Mouse (Mus musculus): ENCODE data around the gene Opa3. TPM values are rescaled to one million over a fixed set of nuclear protein-coding genes. Genes with fewer than 3 reads are reported as not detected.

Gene Opa3
- total RNA-seq, 2 experiments from 2014 or later = 41.9 to 52.4 TPM

DNA sequence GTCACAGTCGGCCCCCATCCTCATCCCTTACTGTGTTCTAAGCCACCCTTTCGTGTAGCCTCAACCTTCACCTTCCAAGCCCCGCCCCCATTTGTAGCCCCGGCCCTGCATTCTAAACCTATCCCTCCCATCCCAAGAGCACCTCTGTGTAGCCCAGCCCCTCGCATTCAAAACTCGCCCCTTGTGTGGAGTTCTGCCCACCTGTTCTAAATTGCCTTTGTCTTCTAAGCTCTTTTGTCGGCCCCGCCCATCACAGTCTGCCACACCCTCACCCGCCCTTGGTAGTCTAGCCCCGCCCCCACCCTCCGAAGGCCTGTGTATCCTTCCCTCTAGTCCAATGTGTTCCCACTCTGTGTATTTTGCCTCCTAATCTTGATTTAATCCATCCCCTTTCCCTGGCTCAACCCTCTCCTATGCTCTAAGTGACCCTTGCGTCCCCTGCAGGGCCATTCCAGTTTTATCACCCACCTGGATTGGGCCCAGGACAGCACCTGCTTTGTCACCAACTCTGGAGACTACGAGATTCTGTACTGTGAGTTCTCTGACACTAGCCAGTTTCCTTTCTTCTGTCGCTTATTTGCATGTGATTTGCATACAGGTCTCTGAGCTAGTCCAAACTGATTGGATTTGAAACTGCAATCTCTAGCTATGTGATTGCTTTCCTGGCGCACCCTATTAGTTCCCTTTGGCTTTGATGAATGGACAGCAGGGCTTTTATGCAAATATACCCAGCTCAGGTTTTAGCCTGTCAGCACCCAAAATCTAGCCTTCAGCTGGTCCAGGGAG, 25.9 kb upstream of the Opa3 start:
- H3K27ac ChIP-seq = no peak overlapping the region
- no peak for DNase-seq
- intact Hi-C loops (cut with DNase I) = loop anchor here (5.0 kb wide), 1 partner anchor 65 kb away; no protein-coding TSS in a partner anchor
- no peak overlapping the region for H3K4me3 ChIP-seq
- TF ChIP-seq CTCF (IDR thresholded peaks at IDR 0.05) = no peak

DNA sequence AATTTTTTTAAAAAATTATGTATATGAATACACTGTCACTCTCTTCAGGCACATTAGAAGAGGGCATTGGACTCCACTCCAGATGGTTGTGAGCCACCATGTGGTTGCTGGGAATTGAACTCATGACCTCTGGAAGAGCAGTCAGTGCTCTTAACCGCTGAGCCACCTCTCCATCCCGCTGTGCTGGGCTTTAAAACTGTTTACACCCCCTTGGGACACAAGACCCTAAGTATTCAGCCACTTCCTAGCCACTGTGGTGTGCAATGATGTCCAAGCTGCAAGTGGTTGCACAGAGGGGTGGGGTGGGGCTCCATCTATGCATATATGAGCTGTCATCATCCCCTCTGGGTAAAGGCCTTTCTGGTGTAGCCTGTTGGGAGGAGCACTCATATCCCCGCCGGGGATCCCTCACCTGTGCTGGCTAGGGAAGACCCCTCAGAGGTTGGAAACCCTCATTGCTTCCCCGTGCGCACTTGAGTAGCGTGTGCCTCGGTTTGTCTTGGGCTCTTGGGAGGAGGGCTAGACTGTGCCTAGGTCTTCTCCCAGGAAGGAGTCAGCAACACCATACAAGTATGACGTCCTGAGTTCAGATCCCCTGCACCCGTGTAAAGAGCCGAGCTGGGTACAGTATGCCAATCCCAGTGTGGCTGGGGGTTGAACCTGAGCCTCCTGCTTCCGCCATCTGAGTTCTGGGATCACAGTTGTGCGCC, 19.8 kb upstream of the Opa3 start:
- H3K27ac ChIP-seq = no peak overlapping the region
- TF ChIP-seq CTCF (IDR thresholded peaks at IDR 0.05) = no peak
- no peak overlapping the region for H3K4me3 ChIP-seq
- DNase-seq = no peak
- intact Hi-C loops (cut with DNase I) = loop anchor here (2.0 kb wide), 1 partner anchor 30 kb away; no protein-coding TSS in a partner anchor

DNA sequence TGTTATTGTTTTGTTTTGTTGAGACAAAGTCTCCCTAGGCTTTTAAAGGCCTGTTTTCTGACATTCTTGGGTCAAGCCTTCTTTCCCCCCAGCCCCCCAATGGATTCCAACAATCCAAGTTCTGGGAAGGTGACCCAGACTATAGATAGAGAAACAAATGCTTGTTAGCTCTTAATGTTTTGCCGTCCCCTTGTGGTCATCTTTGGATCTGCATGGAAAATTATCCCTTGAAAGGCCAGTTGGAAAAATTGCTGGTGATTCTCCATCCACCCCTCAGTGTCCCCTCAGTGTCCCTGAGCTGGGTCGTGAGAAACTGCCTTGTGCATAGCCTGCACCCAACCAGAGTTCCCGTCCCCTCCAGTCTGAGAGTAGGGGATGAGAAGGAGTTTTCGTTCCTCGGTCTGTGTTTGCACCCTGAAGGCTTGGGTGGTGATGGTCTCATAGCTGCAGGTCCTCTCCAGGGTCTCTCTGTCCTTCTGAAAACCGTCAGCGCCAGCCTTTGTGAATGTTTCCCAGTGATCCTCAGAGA, 19.1 kb upstream of the Opa3 start:
- intact Hi-C loops (cut with DNase I) = loop anchor here (1.0 to 2.0 kb wide), 2 partner anchors 30 to 52 kb away; no protein-coding TSS in a partner anchor
- Histone ChIP-seq H3K4me3 (no peak overlapping the region), H3K27ac (no peak overlapping the region)
- no peak for DNase-seq
- peak; percentile 86 for TF ChIP-seq CTCF (IDR thresholded peaks at IDR 0.05)

GRCm38 (mm10) chr7:19209494-19209893, 18.6 kb upstream of the Opa3 start:
- Histone ChIP-seq H3K27ac (no peak overlapping the region), H3K4me3 (no peak overlapping the region)
- intact Hi-C loops (cut with DNase I) = loop anchor here (1.0 to 2.0 kb wide), 2 partner anchors 31 to 52 kb away; no protein-coding TSS in a partner anchor
- DNase-seq = no peak
- no peak for TF ChIP-seq CTCF (IDR thresholded peaks at IDR 0.05)

DNA sequence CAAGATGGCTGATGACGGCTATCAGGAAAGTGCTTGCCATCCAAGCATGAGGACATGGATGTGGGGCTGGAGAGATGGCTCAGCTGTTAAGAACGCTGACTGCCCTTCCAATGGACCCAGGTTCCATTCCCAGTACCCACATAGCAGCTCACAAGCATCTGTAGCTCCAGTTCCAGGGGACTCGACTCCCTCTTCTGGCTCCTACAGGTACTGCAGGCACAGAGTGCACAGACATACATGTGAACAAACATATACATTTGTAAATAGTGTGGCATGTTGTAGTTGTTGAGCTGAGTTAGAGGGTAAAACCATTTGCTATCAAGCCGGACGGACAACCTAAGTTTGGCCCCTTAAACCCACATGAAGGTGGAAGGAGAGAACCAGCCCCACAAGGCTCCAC, 18.1 kb upstream of the Opa3 start:
- Histone ChIP-seq H3K4me3 (no peak overlapping the region), H3K27ac (no peak overlapping the region)
- TF ChIP-seq CTCF (IDR thresholded peaks at IDR 0.05) = peak; percentile 35
- DNase-seq = no peak
- intact Hi-C loops (cut with DNase I) = no loop called here

DNA sequence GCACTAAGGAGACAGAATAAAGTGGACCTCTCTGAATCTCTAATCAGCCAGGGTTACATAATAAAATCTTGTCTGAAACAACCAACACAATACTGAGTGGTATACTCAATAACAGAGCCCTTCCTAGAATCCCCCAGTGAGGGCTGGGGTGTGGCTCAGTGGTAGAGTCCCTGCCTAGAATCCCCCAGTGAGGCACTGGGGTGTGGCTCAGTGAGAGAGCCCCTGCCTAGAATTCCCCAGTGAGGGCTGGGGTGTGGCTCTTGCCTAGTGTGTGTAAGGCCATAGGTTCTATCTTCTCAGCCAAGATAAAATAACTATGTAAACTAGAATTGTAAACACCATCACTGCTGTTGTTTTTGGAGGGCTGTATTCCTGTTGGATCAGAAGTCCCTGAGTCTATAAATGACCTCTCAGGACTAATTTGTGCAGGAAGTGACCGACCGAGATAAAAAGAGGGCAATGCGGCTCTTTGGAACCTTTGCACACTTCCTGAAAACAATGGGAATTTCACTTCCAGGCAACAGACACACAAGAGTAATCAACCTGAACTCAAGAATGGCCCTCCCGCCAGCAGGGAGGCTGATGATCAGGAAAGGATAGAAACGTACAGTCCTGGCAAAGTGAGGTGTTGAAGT, 17.0 kb upstream of the Opa3 start:
- intact Hi-C loops (cut with DNase I) = no loop called here
- no peak for TF ChIP-seq CTCF (IDR thresholded peaks at IDR 0.05)
- Histone ChIP-seq H3K4me3 (peak overlapping the region; percentile 74), H3K27ac (peak overlapping the region; percentile 83)
- DNase-seq = no peak

DNA sequence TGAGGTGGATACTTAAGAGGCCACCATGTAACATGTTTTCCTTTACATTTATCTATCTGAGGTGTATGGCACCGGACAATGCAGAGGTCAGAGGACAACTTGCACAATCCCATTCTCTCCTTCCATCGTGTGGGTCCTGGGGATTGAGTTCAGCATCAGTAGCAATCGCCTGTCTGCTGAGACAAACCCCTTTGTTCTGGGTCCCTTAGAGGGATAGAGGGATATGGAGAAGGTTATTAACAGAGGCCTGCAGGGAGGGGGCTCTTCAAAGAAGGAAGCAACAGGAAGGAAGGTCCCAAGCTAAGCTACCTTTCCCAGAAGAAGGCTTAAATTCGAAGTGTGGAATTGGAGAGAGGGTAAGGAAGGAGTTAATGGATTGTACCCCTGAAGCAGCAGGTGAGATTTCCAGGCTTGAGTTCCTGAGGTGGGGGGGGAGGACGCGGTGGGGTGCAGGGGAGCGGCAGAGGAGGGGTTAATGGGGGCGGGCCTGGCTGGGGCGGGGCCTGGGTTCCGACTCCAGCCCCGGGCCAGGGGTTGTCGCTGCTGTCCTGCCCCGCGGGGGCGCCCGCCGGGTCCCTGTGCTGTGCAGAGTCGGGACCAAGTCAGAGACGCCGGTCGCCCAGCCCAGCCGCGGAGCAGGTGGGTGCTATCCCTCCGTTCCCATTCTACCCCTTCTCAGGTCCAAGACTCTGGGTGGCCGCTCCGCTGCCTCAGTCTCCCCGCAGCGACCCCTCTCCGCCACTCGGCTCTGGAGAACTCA, 16.0 kb upstream of the Opa3 start, which contains the start of gene Gpr4:
Gene Gpr4 (plus strand): TSS at position 543 of the 760 bp plus-strand sequence.
- peak within 1 kb of the TSS; percentile 83 for H3K27ac ChIP-seq

DNA sequence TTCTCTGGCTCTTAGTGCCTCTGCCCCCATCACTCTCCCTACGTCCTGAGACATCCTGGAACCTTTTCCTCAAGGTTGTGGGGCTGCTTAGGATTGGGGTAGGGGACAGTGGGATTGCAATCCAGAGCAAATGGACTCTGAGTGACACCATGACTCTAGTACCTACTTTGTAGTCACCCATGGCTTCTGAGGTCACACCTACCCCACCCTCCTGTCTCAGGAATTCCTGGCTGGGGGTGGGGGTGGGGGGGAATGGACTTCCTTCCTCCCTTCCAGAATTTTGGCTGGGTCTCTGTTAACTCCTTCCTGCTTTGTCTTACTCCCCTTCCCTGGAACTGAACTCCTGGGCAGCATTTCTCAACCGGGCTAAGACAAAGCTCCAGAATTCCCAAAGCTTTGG, 14.7 kb upstream of the Opa3 start:
- peak overlapping the region; percentile 74 for H3K4me3 ChIP-seq
- DNase-seq = no peak
- no peak for TF ChIP-seq CTCF (IDR thresholded peaks at IDR 0.05)
- peak overlapping the region; percentile 83 for H3K27ac ChIP-seq
- intact Hi-C loops (cut with DNase I) = no loop called here

More for the DNA sequence above, 16.0 kb upstream of the Opa3 start, which contains the start of gene Gpr4:
- peak; percentile 68 for DNase-seq
- H3K4me3 ChIP-seq = peak within 1 kb of the TSS; percentile 74
- intact Hi-C loops (cut with DNase I) = no loop called here
- peak; percentile 40 for TF ChIP-seq CTCF (IDR thresholded peaks at IDR 0.05)

DNA sequence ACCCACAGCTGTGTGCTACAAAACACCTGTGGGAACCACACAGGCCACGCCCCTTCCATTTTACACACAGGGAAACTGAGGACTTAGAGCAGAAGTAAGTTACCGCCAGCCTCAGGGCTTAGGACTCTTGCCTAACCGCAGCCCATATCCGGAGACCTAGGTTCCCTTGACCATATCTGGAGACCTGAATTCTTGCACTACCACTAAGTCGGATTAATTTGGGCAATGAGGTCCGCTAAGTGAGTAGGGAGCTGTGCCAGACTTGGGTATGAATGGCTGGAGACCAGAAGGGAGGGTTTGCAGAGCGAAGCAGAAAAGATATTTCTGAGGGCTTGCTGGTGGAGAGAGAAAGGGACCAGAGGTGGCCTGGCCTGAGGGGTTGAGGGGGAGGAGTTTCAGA, 13.8 kb upstream of the Opa3 start:
- H3K4me3 ChIP-seq = peak overlapping the region; percentile 74
- no peak for TF ChIP-seq CTCF (IDR thresholded peaks at IDR 0.05)
- no peak for DNase-seq
- H3K27ac ChIP-seq = peak overlapping the region; percentile 46
- intact Hi-C loops (cut with DNase I) = no loop called here

GRCm38 (mm10) chr7:19214940-19215339, 13.2 kb upstream of the Opa3 start:
- intact Hi-C loops (cut with DNase I) = no loop called here
- DNase-seq = no peak
- no peak for TF ChIP-seq CTCF (IDR thresholded peaks at IDR 0.05)
- Histone ChIP-seq H3K27ac (peak overlapping the region; percentile 46; the same call in 1 of the 2 replicates), H3K4me3 (peak overlapping the region; percentile 74)

DNA sequence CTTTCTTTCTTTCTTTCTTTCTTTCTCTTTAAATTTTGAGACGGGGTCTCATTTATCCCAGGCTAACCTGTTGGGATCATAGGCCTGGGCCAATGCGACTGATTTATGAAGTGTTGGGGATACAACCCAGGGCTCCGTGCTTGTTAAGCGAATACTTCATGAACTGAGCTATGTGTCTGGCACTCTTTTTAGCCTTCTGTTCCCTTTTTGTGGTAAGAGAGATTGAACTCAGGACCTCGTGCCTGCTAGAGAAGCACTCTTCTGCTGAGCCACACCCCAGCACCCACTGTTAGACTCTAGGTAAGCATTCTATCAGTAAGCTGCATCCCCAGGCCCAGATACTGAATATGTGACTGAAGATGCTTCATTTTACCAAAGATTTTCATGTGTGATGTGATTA, 10.6 kb upstream of the Opa3 start:
- intact Hi-C loops (cut with DNase I) = no loop called here
- Histone ChIP-seq H3K27ac (no peak overlapping the region), H3K4me3 (no peak overlapping the region)
- DNase-seq = no peak
- no peak for TF ChIP-seq CTCF (IDR thresholded peaks at IDR 0.05)

- no peak for DNase-seq
- H3K4me3 ChIP-seq = no peak overlapping the region
- TF ChIP-seq CTCF (IDR thresholded peaks at IDR 0.05) = no peak
- H3K27ac ChIP-seq = no peak overlapping the region
- intact Hi-C loops (cut with DNase I) = no loop called here
These were observed 10.2 kb upstream of the Opa3 start for GRCm38 (mm10) chr7:19217944-19218343.
